Mouse (Mus musculus) heart, embryonic 14.5 days (tissue): Measurements from ENCODE around the gene Zbtb8b. TPM values are rescaled to one million over a fixed set of nuclear protein-coding genes. Genes with fewer than 3 reads are reported as not detected.
A peak's percentile ranks its signal among the peaks of the same experiment; 100 is the strongest.

Source experiments
- ATAC-seq: fragments of 200-750 bp; cut with Nextera tagmentation; 2 replicates; pipeline ENCODE4 v1.8.0; 2017; ENCODE audit warnings: low read depth, moderate TSS enrichment; ENCODE audit not compliant: insufficient number of reproducible peaks, insufficient read depth, low FRiP score
- H3K27ac ChIP-seq, 2 experiments: fragments of 200-500 bp in 1 of 2; fragments of 300-500 bp in 1 of 2; sonication (generic) in 1 of 2; replicated peaks in 1 of 2; 2 replicates each; pipeline ENCODE4 v1.5.1; 2012 to 2014; ENCODE audit warnings: low read depth in 2 of 2, low read length in 2 of 2, control low read depth in 1 of 2, mild to moderate bottlenecking in 1 of 2, mixed read lengths in 1 of 2; ENCODE audit not compliant: control insufficient read depth in 1 of 2, insufficient read depth in 1 of 2
- H3K27me3 ChIP-seq: fragments of 300-500 bp; sonication (generic); 2 replicates; pipeline ENCODE4 v1.6.1; 2014; ENCODE audit warnings: mild to moderate bottlenecking, low read length, control low read depth; ENCODE audit not compliant: control insufficient read depth, insufficient read depth
- H3K36me3 ChIP-seq: fragments of 300-500 bp; sonication (generic); 2 replicates; pipeline ENCODE4 v1.6.1; 2014; ENCODE audit warnings: mild to moderate bottlenecking, control low read depth, low read length, mixed read lengths; ENCODE audit not compliant: control insufficient read depth, insufficient read depth
- H3K4me1 ChIP-seq, 2 experiments: fragments of 200-500 bp in 1 of 2; fragments of 300-500 bp in 1 of 2; sonication (generic) in 1 of 2; 2 replicates each; pipeline ENCODE4 v1.6.1; 2012 to 2014; ENCODE audit warnings: low read length in 2 of 2, control low read depth in 1 of 2, mixed read lengths in 1 of 2; ENCODE audit not compliant: control insufficient read depth in 2 of 2, insufficient read depth in 2 of 2
- H3K4me2 ChIP-seq: fragments of 300-500 bp; sonication (generic); 2 replicates; pipeline ENCODE4 v1.6.1; 2014; ENCODE audit warnings: mild to moderate bottlenecking, low read length
- H3K4me3 ChIP-seq, 2 experiments: fragments of 200-500 bp in 1 of 2; fragments of 300-500 bp in 1 of 2; sonication (generic) in 1 of 2; 2 replicates each; pipeline ENCODE4 v1.5.1; 2012 to 2014; ENCODE audit warnings: low read length in 2 of 2, mild to moderate bottlenecking in 2 of 2, control low read depth in 1 of 2, low read depth in 1 of 2, moderate library complexity in 1 of 2; ENCODE audit not compliant: control insufficient read depth in 1 of 2, insufficient read depth in 1 of 2
- H3K9ac ChIP-seq: fragments of 300-500 bp; sonication (generic); 2 replicates; pipeline ENCODE4 v1.6.1; 2014; ENCODE audit warnings: mild to moderate bottlenecking, low read length
- H3K9me3 ChIP-seq: fragments of 300-500 bp; sonication (generic); 2 replicates; pipeline ENCODE4 v1.6.1; 2016; ENCODE audit warnings: low read length, control low read depth; ENCODE audit not compliant: control insufficient read depth
- WGBS: fragments of 180-500 bp; shearing (Covaris S2); extraction: QIAGEN DNeasy Blood & Tissue Kit; methylation state at CpG from one replicate; pipeline ENCODE4 v1.1.7; 2014; 5-methylcytosine and 5-hydroxymethylcytosine counted together
- polyA plus RNA-seq: library from polyadenylated mRNA; unstranded; fragments of >200 nt; fragmentation: Nextera tagmentation; extraction: Ambion mirVana; gene quantifications from 2 replicates; pipeline ENCODE4 v1.2.1, GENCODE M21; 2014

Zbtb8b gene
- polyA plus RNA-seq, 1 experiment from 2014 or later: 5.0 TPM

DNA sequence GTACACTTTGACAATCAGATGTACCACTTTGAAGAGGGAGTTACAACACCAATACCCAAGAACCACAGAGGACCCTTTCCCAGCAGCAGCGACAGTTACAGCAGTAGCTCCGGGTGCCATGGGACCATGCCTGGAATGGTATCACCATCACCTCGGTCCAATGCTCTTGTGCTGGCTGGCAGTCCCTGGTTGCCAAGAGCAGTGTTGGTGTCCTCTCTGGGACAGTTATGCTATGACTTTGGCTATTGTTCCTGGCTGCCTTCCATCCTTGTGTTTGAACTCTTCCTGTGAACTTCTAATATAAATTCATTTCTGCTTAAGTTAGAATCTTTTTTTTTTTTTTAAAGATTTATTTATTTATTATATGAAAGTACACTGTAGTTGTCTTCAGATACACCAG is 57.1 kb downstream of the Zbtb8b start:
- no peak for ATAC-seq
- no peak overlapping the region for H3K4me3 ChIP-seq
- H3K27ac ChIP-seq: no peak overlapping the region
- no peak overlapping the region for H3K9ac ChIP-seq
- H3K4me1 ChIP-seq: no peaks in the 10 kb centered on the region; a peak in 1 of 4 replicates
- no peaks in the 10 kb centered on the region for H3K9me3 ChIP-seq
- no peaks in the 10 kb centered on the region for H3K27me3 ChIP-seq
- no peaks in the 10 kb centered on the region for H3K36me3 ChIP-seq
- WGBS: 89% methylated on average over 3 of the region's 3 CpGs
- no peak overlapping the region for H3K4me2 ChIP-seq

DNA sequence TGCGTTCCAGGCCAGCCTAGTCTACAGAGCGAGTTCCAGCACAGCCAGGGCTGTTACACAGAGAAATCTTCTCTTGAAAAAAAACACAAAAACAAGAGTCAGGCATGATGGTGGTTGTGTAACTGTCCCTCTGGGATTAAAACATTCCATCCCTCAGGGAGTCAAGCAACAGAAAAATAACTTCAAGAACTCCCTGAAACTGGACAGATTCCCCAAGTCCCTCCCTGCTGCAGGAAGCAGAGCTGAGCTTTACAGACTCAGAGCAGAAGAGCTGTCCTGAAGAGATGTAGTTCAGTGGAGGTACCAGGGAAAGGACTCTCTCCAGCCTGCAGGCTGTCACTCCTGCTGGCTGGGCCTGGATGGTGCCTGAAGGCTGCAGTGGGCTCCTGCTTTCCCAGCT is 58.2 kb downstream of the Zbtb8b start:
- Histone ChIP-seq H3K9me3 (no peaks in the 10 kb centered on the region), H3K27ac (no peak overlapping the region)

GRCm38 (mm10) chr4:129382029-129382428 is 58.6 kb downstream of the Zbtb8b start:
- H3K9me3 ChIP-seq: no peaks in the 10 kb centered on the region

More for the DNA sequence above, 58.2 kb downstream of the Zbtb8b start:
- 93% methylated on average over 2 of the region's 2 CpGs for WGBS
- no peak overlapping the region for H3K4me2 ChIP-seq
- H3K4me3 ChIP-seq: no peak overlapping the region
- no peaks in the 10 kb centered on the region for H3K36me3 ChIP-seq
- H3K27me3 ChIP-seq: no peaks in the 10 kb centered on the region
- H3K9ac ChIP-seq: no peak overlapping the region
- H3K4me1 ChIP-seq: no peaks in the 10 kb centered on the region; a peak in 1 of 4 replicates
- ATAC-seq: no peak

GRCm38 (mm10) chr4:129381148-129381547 is 59.5 kb downstream of the Zbtb8b start:
- H3K27ac ChIP-seq: no peak overlapping the region
- no peaks in the 10 kb centered on the region for H3K9me3 ChIP-seq
- H3K4me3 ChIP-seq: no peak overlapping the region
- H3K36me3 ChIP-seq: no peaks in the 10 kb centered on the region
- no peaks in the 10 kb centered on the region; a peak in 1 of 4 replicates for H3K4me1 ChIP-seq
- ATAC-seq: no peak
- H3K4me2 ChIP-seq: no peak overlapping the region
- no peaks in the 10 kb centered on the region for H3K27me3 ChIP-seq
- H3K9ac ChIP-seq: no peak overlapping the region
- WGBS: 79% methylated on average over 8 of the region's 8 CpGs

More at GRCm38 (mm10) chr4:129382029-129382428, 58.6 kb downstream of the Zbtb8b start:
- no peak for ATAC-seq
- Histone ChIP-seq H3K4me3 (no peak overlapping the region), H3K36me3 (no peaks in the 10 kb centered on the region), H3K9ac (no peak overlapping the region), H3K27ac (no peak overlapping the region), H3K4me1 (no peaks in the 10 kb centered on the region; a peak in 1 of 4 replicates), H3K4me2 (no peak overlapping the region), H3K27me3 (no peaks in the 10 kb centered on the region)
- 87% methylated on average over 9 of the region's 9 CpGs for WGBS

DNA sequence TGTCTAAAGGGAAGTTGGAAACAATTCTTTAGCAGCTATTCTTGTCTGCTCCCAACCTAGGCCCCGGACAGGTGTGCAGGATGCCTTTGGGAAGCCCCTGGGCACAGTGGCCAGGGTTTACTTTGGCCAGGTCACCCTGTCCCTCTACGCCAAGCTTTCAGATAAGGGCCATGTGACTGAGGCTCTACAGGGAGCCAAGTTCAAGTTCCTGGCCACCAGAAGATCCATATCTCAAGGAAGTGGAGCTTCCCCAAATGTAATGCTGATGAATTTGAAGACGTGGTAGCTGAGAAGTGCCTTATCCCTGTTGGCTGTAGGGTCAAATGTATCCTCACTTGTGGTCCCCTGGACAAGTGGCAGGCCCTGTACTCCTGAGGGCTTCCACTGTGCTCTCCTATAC is 60.8 kb downstream of the Zbtb8b start:
- no peak for ATAC-seq

GRCm38 (mm10) chr4:129377601-129378390 is 62.9 kb downstream of the Zbtb8b start, which contains the start of gene Zbtb8a:
TSS of gene Zbtb8a (minus strand) at chr4:129378116.
- Histone ChIP-seq H3K4me2 (peak within 1 kb of the TSS; percentile 72), H3K4me1 (0 out of 4 replicates have a peak, but pooled peaks cover 0 to 3% of the 10 kb centered on the region in 2 experiments), H3K9ac (peak within 1 kb of the TSS; percentile 87), H3K36me3 (no peaks in the 10 kb centered on the region), H3K9me3 (no peaks in the 10 kb centered on the region), H3K27ac (peak within 1 kb of the TSS; percentile 21 to 71), H3K27me3 (no peaks in the 10 kb centered on the region), H3K4me3 (peak within 1 kb of the TSS; percentile 61 to 79)
- ATAC-seq: peak; percentile 70
- WGBS: 1% methylated on average over 60 of the region's 65 CpGs

More for the DNA sequence above, 60.8 kb downstream of the Zbtb8b start:
- Histone ChIP-seq H3K27me3 (no peaks in the 10 kb centered on the region), H3K27ac (no peak overlapping the region), H3K9me3 (no peaks in the 10 kb centered on the region), H3K36me3 (no peaks in the 10 kb centered on the region), H3K4me3 (no peak overlapping the region), H3K4me1 (no peaks in the 10 kb centered on the region; a peak in 1 of 4 replicates), H3K9ac (no peak overlapping the region), H3K4me2 (no peak overlapping the region)
- WGBS: 71% methylated on average over 3 of the region's 3 CpGs

GRCm38 (mm10) chr4:129376961-129377545 is 63.6 kb downstream of the Zbtb8b start:
- Histone ChIP-seq H3K36me3 (no peaks in the 10 kb centered on the region), H3K4me2 (peak overlapping the region; percentile 72), H3K9ac (peak overlapping the region; percentile 87), H3K4me1 (0 out of 4 replicates have a peak, but pooled peaks cover 0 to 3% of the 10 kb centered on the region in 2 experiments), H3K9me3 (no peaks in the 10 kb centered on the region), H3K27me3 (no peaks in the 10 kb centered on the region), H3K27ac (peak overlapping the region; percentile 21 to 71; a peak in 3 of 4 replicates), H3K4me3 (peak overlapping the region; percentile 61 to 79)
- ATAC-seq: peak; percentile 38; the same call in 1 of the 2 replicates
- WGBS: 1% methylated on average over 27 of the region's 68 CpGs
